6 mouse cellular contexts compared by ENCODE assay signal in genomic region chr12:63761073-63761472, GRCm38 (mm10).
DNase-seq lines count a peak whose midpoint lies in the region; TF ChIP-seq lines count a peak whose summit lies in the region.
"Not testable (repeated sequence)": the region's sequence is repeated elsewhere in the genome, so short reads cannot be mapped to it uniquely, and the experiment has no call there.

No protein-coding gene starts in this region.

- H3K9me3 ChIP-seq in E14TG2a.4 (ENCODE audit: low read length); MEL (replicated peaks; ENCODE audit: insufficient read depth, low read length): not testable (repeated sequence)

- not testable (repeated sequence) for H3K79me2 ChIP-seq in MEL (ENCODE audit: control insufficient read depth, insufficient read depth, low read length, poor library complexity)

- not testable (repeated sequence) for H3K4me1 ChIP-seq in E14TG2a.4 (replicated peaks; ENCODE audit: low read depth, low read length); MEL (ENCODE audit: control insufficient read depth in 1 of 2, insufficient read depth in 2 of 2, low read length in 2 of 2)

- not testable (repeated sequence) for H3K27ac ChIP-seq in MEL (ENCODE audit: control insufficient read depth, low read depth, low read length)

- TF ChIP-seq POLR2A in MEL (IDR thresholded peaks at IDR 0.05; ENCODE audit: control insufficient read depth in 1 of 2, insufficient read depth in 1 of 2, low read depth in 1 of 2, low read length in 2 of 2, poor library complexity in 1 of 2), result not testable (repeated sequence)

- peak; percentile 21 for TF ChIP-seq RAD21 in MEL (IDR thresholded peaks at IDR 0.05; ENCODE audit: low read depth, low read length)

- H3K4me3 ChIP-seq in E14TG2a.4 (replicated peaks; ENCODE audit: low read length); MEL (ENCODE audit: control insufficient read depth in 1 of 2, insufficient read depth in 1 of 2, low read depth in 2 of 2, low read length in 2 of 2): not testable (repeated sequence)

- DNase-seq in 3T3-L1 (ENCODE audit: low read depth, low spot score) (peak; percentile 4), MEL (ENCODE audit: low read depth, low spot score) (peak; percentile 44), R1 (ENCODE audit: low read depth, low spot score) (peak; percentile 66)
- DNase-seq in adrenal gland, postnatal 36 days, result peak; percentile 0 to 6
- peak; percentile 54 for DNase-seq in heart, adult 11 months

- TF ChIP-seq EP300 in MEL (IDR thresholded peaks at IDR 0.05; ENCODE audit: low read depth in 1 of 2, low read length in 2 of 2), result not testable (repeated sequence)

- TF ChIP-seq CTCF in E14TG2a.4 (conservative IDR thresholded peaks at IDR 0.05; ENCODE audit: low read length) (peak; percentile 61), MEL (IDR thresholded peaks at IDR 0.05 in 2 of 3, conservative IDR thresholded peaks at IDR 0.05 in 1 of 3; ENCODE audit: control insufficient read depth in 1 of 3, insufficient read depth in 1 of 3, low read depth in 2 of 3, low read length in 3 of 3, poor library complexity in 1 of 3, severe bottlenecking in 1 of 3) (peak in 2 of 3 experiments; percentile 33 to 36; a peak in 3 of 6 replicates)

- H3K9ac ChIP-seq in MEL (ENCODE audit: control insufficient read depth, low read depth, low read length, poor library complexity, severe bottlenecking), result not testable (repeated sequence)

- H3K36me3 ChIP-seq in E14TG2a.4 (ENCODE audit: insufficient read depth, low read length); MEL (ENCODE audit: control insufficient read depth in 1 of 2, insufficient read depth in 2 of 2, low read length in 2 of 2): not testable (repeated sequence)

- H3K27me3 ChIP-seq in E14TG2a.4 (ENCODE audit: insufficient read depth, low read length); MEL (ENCODE audit: control insufficient read depth in 1 of 2, insufficient read depth in 2 of 2, low read length in 2 of 2): not testable (repeated sequence)

TF ChIP-seq in MEL, 35 proteins besides CTCF, POLR2A, EP300 and RAD21:
- TF ChIP-seq SMC3 (IDR thresholded peaks at IDR 0.05; ENCODE audit: low read depth, low read length), result 0 out of 2 replicates have a peak, but pooled peaks have one; percentile 31

Comparison
In these comparisons a context has a peak if more than half of its experiments do, and no peak if none do; other contexts are left out.
1. DNase-seq: peak in every context shown above with its lines; median percentile 66 in R1; 54 in heart, adult 11 months; 44 in MEL; 4 in 3T3-L1; 3 in adrenal gland, postnatal 36 days.